Mouse (Mus musculus): ENCODE results near the gene Aspdh. TPM values are rescaled to one million over a fixed set of nuclear protein-coding genes. Genes with fewer than 3 reads are reported as not detected.

Gene Aspdh
- polyA plus RNA-seq (2017; shearing (Covaris generic)) = under 1 TPM in 1 of 2 experiments, not detected in 1; 0.73 TPM

- no peak for ATAC-seq
Measured at GRCm38 (mm10) chr7:44465111-44465510, at the start of gene Aspdh. TSS of gene Aspdh (plus strand) at chr7:44465391.

- ATAC-seq = no peak
Measured at GRCm38 (mm10) chr7:44427666-44428065, 37.5 kb upstream of the Aspdh start.

GRCm38 (mm10) chr7:44428171-44428950 is 36.8 kb upstream of the Aspdh start:
- ATAC-seq = no peak

GRCm38 (mm10) chr7:44428968-44429521 is 36.1 kb upstream of the Aspdh start, which contains the start of gene Lrrc4b:
TSS of gene Lrrc4b (plus strand) at chr7:44429018.
- no peak for ATAC-seq

- ATAC-seq = no peak
Measured at GRCm38 (mm10) chr7:44429534-44430488, 35.4 kb upstream of the Aspdh start.

GRCm38 (mm10) chr7:44432550-44432949 is 32.6 kb upstream of the Aspdh start:
- no peak for ATAC-seq

- no peak for ATAC-seq
Measured at GRCm38 (mm10) chr7:44433371-44433770, 31.8 kb upstream of the Aspdh start.

DNA sequence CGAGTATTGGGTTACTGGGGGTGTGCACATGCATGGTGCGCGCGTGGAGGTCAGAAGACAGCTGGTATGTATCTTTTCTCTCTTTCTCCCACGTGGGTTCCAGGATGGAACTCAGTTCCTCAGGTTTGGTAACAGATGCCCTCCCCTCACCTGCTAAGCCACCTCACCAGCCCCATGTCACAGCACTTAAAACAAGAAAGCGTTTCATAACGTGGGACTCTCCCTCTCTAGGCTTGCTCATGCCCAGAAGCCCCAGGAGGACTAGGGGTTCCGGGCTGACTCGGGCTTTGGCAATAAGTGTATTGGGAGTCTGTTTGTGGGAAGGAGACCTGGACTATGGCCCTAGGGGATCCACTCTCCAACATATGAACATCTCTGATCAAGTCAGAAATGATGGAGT is 31.1 kb upstream of the Aspdh start:
- ATAC-seq = no peak

DNA sequence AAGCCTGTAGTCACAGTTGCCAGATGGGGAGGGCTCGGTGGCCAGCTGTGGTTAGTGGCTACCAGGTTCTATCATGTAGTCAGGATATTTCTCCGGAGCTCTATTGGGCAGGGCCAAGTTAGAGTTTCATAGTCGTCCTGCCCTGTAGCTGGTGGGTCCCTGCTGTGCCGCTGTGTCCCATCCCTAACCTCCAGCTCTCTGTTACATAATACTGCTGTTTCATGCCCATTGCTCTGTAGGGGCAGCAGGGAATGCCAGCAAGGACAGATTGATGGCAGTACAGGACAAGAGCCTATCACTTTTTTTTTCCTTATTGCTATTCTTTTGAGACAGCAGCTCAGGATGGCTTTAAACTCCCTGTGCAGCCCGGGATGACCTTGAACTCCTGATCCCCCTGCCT is 29.4 kb upstream of the Aspdh start:
- ATAC-seq = no peak

DNA sequence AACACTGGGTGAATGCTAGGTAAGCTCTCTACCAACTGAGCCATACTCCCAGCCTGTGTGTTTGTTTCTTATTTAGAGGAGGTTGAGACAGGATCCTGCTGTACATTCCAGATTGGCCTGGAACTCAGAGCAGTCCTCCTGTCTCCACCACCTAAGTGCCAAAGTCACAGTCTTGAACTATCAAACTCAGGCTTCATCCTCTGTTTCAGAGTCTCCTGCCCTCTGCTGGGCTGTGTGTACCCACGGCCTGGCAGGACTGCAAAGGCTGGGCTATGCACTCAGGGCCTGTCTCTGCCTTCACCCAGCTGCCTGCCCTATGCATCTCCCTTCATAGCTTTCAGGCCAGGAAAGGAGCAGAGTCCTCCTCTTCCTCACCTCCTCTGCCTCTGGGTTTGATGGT is 28.9 kb upstream of the Aspdh start:
- no peak for ATAC-seq

DNA sequence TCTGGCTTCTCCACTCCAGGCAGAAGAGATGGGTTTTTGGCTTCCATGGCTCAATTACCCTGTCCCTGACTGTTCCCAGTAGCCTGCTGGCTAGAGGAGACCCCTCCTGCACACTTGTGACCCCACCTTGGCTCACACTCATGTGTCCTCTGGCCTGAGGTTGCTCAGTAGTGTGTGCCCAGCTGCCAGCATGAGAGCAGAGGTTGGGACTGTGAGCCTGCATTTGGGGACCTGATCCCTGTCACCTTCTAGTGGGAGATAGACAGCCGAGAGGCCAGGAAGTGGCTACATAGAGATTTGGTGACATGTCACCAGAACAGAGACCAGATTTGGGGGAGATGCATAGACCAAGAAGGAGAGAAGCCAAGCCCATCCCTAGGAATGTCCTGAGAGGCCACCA is 28.0 kb upstream of the Aspdh start:
- ATAC-seq = no peak

GRCm38 (mm10) chr7:44437933-44438332 is 27.3 kb upstream of the Aspdh start:
- no peak for ATAC-seq

DNA sequence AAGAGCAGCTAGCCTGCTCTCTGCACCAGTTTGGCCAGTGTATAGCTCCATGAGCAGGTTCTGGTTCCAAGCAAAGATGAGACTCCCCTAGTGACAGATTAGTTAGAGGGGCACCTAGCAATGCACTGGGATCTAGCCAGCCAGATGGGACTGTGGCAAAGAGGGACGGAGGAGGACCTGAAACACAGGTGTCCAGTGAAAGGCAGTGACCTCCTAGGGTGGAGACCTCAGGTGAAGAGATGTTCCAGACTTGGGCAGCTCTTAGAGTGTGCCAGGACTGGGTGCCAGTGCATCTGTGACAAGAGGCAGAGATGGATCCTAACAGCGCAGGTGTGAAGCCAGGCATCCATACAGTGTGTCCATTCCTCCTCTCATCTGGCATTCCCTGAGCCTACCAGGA is 25.5 kb upstream of the Aspdh start:
- no peak for ATAC-seq

DNA sequence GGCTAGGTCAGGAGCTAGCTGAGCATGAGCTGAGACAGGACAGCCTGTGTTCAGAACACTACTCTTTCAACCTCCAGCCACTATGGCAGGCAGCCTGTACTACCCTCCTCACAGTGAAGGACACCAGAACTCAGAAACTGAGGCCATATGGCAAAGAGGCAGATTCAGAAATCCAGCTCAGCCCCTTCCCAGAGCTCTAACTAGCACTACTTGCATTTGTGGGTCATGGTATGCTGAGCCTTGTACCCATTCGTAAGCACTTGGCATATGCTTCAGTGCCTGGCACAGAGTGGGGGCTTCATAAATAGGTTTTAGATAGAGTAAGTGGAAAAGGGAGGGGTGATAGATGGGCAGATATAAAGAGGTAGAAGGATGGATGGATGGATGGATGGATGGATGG is 24.7 kb upstream of the Aspdh start:
- no peak for ATAC-seq

DNA sequence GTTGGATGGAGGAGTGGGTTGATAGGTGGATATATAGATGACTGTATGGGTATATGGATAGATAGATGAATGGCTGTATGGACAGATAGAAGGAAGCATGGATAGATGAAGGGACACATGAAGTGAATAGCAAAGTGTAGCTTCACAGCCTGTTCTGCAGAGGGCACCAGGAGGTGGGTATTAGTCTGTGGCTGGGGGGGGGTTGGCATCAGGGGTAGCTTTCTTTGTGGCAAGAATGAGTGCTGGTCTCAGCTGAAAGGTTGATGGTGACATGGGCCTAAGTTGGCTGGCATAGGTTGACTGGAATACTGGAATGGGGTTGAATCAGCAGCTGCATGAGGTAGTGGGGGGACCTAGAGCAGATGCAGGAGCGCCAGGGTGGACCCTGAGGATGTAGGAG is 24.0 kb upstream of the Aspdh start:
- ATAC-seq = no peak

DNA sequence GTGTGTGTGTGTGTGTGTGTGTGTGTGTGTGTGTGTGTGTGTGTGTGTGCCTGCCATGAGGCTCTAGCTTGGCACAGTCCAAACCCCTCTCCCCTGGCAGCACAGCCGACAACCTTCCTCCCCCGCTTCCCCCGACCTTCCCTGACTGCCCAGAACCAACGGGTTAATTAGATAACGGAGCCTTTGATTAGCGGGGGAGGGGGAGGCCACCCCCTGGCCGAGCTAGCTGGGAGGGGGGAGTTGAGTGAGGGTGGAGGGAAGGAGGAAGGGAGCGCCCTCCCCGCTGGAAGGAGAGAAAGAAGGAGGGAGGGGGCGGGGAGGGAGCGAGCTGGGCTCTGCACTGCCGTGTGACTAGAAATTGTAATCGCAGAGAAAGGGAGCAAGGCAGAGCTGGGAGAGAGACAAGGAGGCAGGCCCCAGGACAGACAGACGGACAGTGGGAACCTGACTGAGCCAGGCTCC is 23.5 kb upstream of the Aspdh start:
- ATAC-seq = no peak

- ATAC-seq = no peak
Measured at GRCm38 (mm10) chr7:44442407-44442821, 22.8 kb upstream of the Aspdh start.

GRCm38 (mm10) chr7:44443268-44444173 is 21.7 kb upstream of the Aspdh start:
- ATAC-seq = no peak

GRCm38 (mm10) chr7:44444886-44445527 is 20.2 kb upstream of the Aspdh start:
- ATAC-seq = no peak

- no peak for ATAC-seq
Measured at GRCm38 (mm10) chr7:44445528-44445923, 19.7 kb upstream of the Aspdh start.

GRCm38 (mm10) chr7:44446070-44446855 is 18.9 kb upstream of the Aspdh start:
- no peak for ATAC-seq
